Mouse (Mus musculus): ENCODE measurements around the gene Olfr651. TPM values are rescaled to one million over a fixed set of nuclear protein-coding genes. Genes with fewer than 3 reads are reported as not detected.
"Not testable (repeated sequence)": the region's sequence is repeated elsewhere in the genome, so short reads cannot be mapped to it uniquely, and the experiment has no call there.

Gene Olfr651
- total RNA-seq (2015; ENCODE audit: low replicate concordance) = not detected in 2 replicates
- total RNA-seq (2017; ENCODE audit: low replicate concordance) = not detected in 2 replicates

GRCm38 (mm10) chr7:104549833-104550232 is at the start of gene Olfr651:
TSS of gene Olfr651 (plus strand) at chr7:104550133.
- ATAC-seq (replicated peaks; ENCODE audit: low FRiP score, poor library complexity, severe bottlenecking) = no peak

- not testable (repeated sequence) for ATAC-seq (replicated peaks; ENCODE audit: low FRiP score, poor library complexity, severe bottlenecking)
Observed at GRCm38 (mm10) chr7:104501186-104501585, 48.7 kb upstream of the Olfr651 start.

- no peak for ATAC-seq (replicated peaks; ENCODE audit: low FRiP score, poor library complexity, severe bottlenecking)
Observed at GRCm38 (mm10) chr7:104501589-104502371, 48.2 kb upstream of the Olfr651 start.

DNA sequence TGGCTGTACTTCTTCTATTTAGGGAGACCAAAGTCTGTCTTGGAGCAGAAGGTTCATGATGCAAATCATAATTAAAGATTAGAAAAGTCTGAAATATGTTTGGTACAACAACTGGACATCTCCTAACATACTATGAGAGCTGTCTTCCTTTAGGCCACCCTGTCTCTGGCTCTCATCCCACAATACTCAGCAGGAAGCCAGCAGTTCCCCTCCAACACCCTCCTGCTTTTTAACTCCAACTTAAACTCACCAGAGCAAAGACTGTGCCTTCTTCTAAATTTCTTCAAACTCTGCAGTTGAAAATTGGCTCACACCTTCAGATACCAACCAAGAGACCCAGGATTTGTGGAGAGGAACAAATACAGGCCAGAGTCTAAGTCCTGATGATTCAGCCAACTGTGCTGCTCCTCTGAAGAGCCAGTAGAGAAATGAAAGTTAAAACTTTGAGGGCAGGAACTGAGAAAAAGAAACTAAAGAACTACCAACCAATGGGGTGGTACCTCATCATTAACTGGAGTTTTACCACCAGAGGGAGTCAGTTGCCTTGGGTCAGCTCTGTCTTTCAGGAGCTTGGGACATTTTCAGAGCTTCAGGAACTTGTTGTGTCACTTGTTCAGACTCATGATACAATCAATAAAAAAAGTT is 42.4 kb upstream of the Olfr651 start, which contains the start of gene Trim30d:
Gene Trim30d (minus strand): TSS at position 429 of the 645 bp plus-strand sequence.
- peak; percentile 82 for ATAC-seq (replicated peaks; ENCODE audit: low FRiP score, poor library complexity, severe bottlenecking)

- ATAC-seq (replicated peaks; ENCODE audit: low FRiP score, poor library complexity, severe bottlenecking) = no peak
Observed at GRCm38 (mm10) chr7:104552700-104553099, 2.8 kb downstream of the Olfr651 start.

- ATAC-seq (replicated peaks; ENCODE audit: low FRiP score, poor library complexity, severe bottlenecking) = no peak
Observed at GRCm38 (mm10) chr7:104560601-104561000, 10.7 kb downstream of the Olfr651 start, which contains the start of gene Olfr652. TSS of gene Olfr652 (plus strand) at chr7:104560901.

DNA sequence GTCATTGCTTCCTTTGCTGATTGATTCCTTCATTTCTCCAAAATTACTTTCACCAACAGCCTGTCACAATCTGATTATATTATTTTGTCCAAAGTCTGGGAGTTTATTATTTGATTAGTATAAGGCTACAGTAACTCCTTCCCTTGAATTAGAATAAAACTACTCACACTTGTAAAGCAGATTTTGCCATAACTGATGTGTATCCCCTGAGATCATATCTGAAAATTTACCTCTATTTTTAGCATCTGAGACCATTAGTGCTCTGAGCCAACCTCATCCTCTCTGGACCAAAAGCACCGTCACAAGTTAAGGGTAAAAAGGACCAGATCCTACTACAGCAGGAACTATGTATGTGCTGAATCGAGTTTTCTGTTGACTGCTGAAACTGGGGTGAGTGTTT is 27.1 kb downstream of the Olfr651 start, which contains the start of gene Olfr653:
Gene Olfr653 (plus strand): TSS at position 301 of the 400 bp plus-strand sequence.
- ATAC-seq (replicated peaks; ENCODE audit: low FRiP score, poor library complexity, severe bottlenecking) = no peak

- ATAC-seq (replicated peaks; ENCODE audit: low FRiP score, poor library complexity, severe bottlenecking) = no peak
Observed at GRCm38 (mm10) chr7:104580846-104581245, 30.9 kb downstream of the Olfr651 start.

- ATAC-seq (replicated peaks; ENCODE audit: low FRiP score, poor library complexity, severe bottlenecking) = no peak
Observed at GRCm38 (mm10) chr7:104581429-104581828, 31.5 kb downstream of the Olfr651 start.

- ATAC-seq (replicated peaks; ENCODE audit: low FRiP score, poor library complexity, severe bottlenecking) = no peak
Observed at GRCm38 (mm10) chr7:104586725-104587124, 36.8 kb downstream of the Olfr651 start, which contains the start of gene Olfr654. TSS of gene Olfr654 (plus strand) at chr7:104587025.

GRCm38 (mm10) chr7:104588274-104588673 is 38.3 kb downstream of the Olfr651 start:
- ATAC-seq (replicated peaks; ENCODE audit: low FRiP score, poor library complexity, severe bottlenecking) = no peak

DNA sequence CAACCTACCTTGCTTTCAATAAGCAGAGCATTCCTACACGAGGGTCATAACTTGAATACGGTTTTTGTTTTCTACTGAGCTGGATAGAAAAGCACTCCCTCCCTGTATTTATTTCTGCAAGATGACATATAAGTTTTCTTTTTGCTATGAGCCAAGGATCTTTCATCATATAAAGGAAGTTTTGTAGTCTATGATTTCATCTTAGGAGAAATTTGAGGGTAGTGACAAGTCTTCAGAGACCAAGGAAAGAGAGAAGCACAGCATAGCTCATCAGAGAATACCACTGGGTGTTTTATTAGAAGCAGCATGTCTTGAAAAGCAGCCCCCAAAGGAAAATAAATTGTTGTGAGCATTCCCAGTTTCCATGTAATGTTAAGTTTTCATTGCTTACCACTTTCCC is 51.7 kb downstream of the Olfr651 start, which contains the start of gene Olfr655:
Gene Olfr655 (minus strand): TSS at position 101 of the 400 bp plus-strand sequence.
- no peak for ATAC-seq (replicated peaks; ENCODE audit: low FRiP score, poor library complexity, severe bottlenecking)

- ATAC-seq (replicated peaks; ENCODE audit: low FRiP score, poor library complexity, severe bottlenecking) = 0 out of 2 replicates have a peak, but pooled peaks have one; percentile 60
Observed at GRCm38 (mm10) chr7:104603173-104603572, 53.2 kb downstream of the Olfr651 start.

Other genes with a start within 250 kb of the Olfr651 start
- gene Trim12a, start 234.7 kb upstream of the Olfr651 start, total RNA-seq (2015; ENCODE audit: low replicate concordance) = 40.8 and 46.3 TPM in 2 replicates
- 35.4 and 42.4 TPM in 2 replicates for gene Trim12a, start 234.7 kb upstream of the Olfr651 start, total RNA-seq (2017; ENCODE audit: low replicate concordance)
- gene Trim34b, start 220.7 kb upstream of the Olfr651 start, total RNA-seq (2015; ENCODE audit: low replicate concordance) = 2.9 TPM in 1 of 2 replicates, not detected in the other
- not detected in 2 replicates for gene Trim34b, start 220.7 kb upstream of the Olfr651 start, total RNA-seq (2017; ENCODE audit: low replicate concordance)
- 29.7 and 32.9 TPM in 2 replicates for gene Trim12c, start 196.8 kb upstream of the Olfr651 start, total RNA-seq (2015; ENCODE audit: low replicate concordance)
- gene Trim12c, start 196.8 kb upstream of the Olfr651 start, total RNA-seq (2017; ENCODE audit: low replicate concordance) = 58.3 and 59.0 TPM in 2 replicates
- gene Trim30b, start 180.2 kb upstream of the Olfr651 start, total RNA-seq (2015; ENCODE audit: low replicate concordance) = 0.19 and 7.5 TPM in 2 replicates
- gene Trim30b, start 180.2 kb upstream of the Olfr651 start, total RNA-seq (2017; ENCODE audit: low replicate concordance) = 4.9 and 5.0 TPM in 2 replicates
- gene Trim30c, start 149.3 kb upstream of the Olfr651 start, total RNA-seq (2015; ENCODE audit: low replicate concordance) = not detected in 2 replicates
- 0.68 and 1.1 TPM in 2 replicates for gene Trim30c, start 149.3 kb upstream of the Olfr651 start, total RNA-seq (2017; ENCODE audit: low replicate concordance)
- 17.5 and 25.9 TPM in 2 replicates for gene Trim30a, start 84.9 kb upstream of the Olfr651 start, total RNA-seq (2015; ENCODE audit: low replicate concordance)
- 12.5 and 17.6 TPM in 2 replicates for gene Trim30a, start 84.9 kb upstream of the Olfr651 start, total RNA-seq (2017; ENCODE audit: low replicate concordance)
- 7.5 and 10.0 TPM in 2 replicates for gene Trim30d, start 42.3 kb upstream of the Olfr651 start, total RNA-seq (2015; ENCODE audit: low replicate concordance)
- gene Trim30d, start 42.3 kb upstream of the Olfr651 start, total RNA-seq (2017; ENCODE audit: low replicate concordance) = 5.9 and 9.5 TPM in 2 replicates
- not detected in 2 replicates for gene Olfr652, start 10.8 kb downstream of the Olfr651 start, total RNA-seq (2015; ENCODE audit: low replicate concordance)
- gene Olfr652, start 10.8 kb downstream of the Olfr651 start, total RNA-seq (2017; ENCODE audit: low replicate concordance) = 0.70 TPM in 1 of 2 replicates, not detected in the other
- gene Olfr653, start 27.2 kb downstream of the Olfr651 start, total RNA-seq (2015; ENCODE audit: low replicate concordance) = not detected in 2 replicates
- gene Olfr653, start 27.2 kb downstream of the Olfr651 start, total RNA-seq (2017; ENCODE audit: low replicate concordance) = not detected in 2 replicates
- gene Olfr654, start 36.9 kb downstream of the Olfr651 start, total RNA-seq (2015; ENCODE audit: low replicate concordance) = not detected in 2 replicates
- gene Olfr654, start 36.9 kb downstream of the Olfr651 start, total RNA-seq (2017; ENCODE audit: low replicate concordance) = not detected in 2 replicates
- not detected in 2 replicates for gene Olfr655, start 51.6 kb downstream of the Olfr651 start, total RNA-seq (2015; ENCODE audit: low replicate concordance)
- not detected in 2 replicates for gene Olfr655, start 51.6 kb downstream of the Olfr651 start, total RNA-seq (2017; ENCODE audit: low replicate concordance)
- gene Olfr656, start 63.8 kb downstream of the Olfr651 start, total RNA-seq (2015; ENCODE audit: low replicate concordance) = not detected in 2 replicates
- gene Olfr656, start 63.8 kb downstream of the Olfr651 start, total RNA-seq (2017; ENCODE audit: low replicate concordance) = 0.68 TPM in 1 of 2 replicates, not detected in the other
- not detected in 2 replicates for gene Olfr657, start 74.7 kb downstream of the Olfr651 start, total RNA-seq (2015; ENCODE audit: low replicate concordance)
- gene Olfr657, start 74.7 kb downstream of the Olfr651 start, total RNA-seq (2017; ENCODE audit: low replicate concordance) = not detected in 2 replicates
- not detected in 2 replicates for gene Olfr658, start 97.2 kb downstream of the Olfr651 start, total RNA-seq (2015; ENCODE audit: low replicate concordance)
- gene Olfr658, start 97.2 kb downstream of the Olfr651 start, total RNA-seq (2017; ENCODE audit: low replicate concordance) = not detected in 2 replicates
- gene Olfr659, start 116.6 kb downstream of the Olfr651 start, total RNA-seq (2015; ENCODE audit: low replicate concordance) = not detected in 2 replicates
- gene Olfr659, start 116.6 kb downstream of the Olfr651 start, total RNA-seq (2017; ENCODE audit: low replicate concordance) = not detected in 2 replicates
- not detected in 2 replicates for gene Olfr661, start 136.4 kb downstream of the Olfr651 start, total RNA-seq (2015; ENCODE audit: low replicate concordance)
- not detected in 2 replicates for gene Olfr661, start 136.4 kb downstream of the Olfr651 start, total RNA-seq (2017; ENCODE audit: low replicate concordance)
- not detected in 2 replicates for gene Usp17le, start 227.3 kb downstream of the Olfr651 start, total RNA-seq (2015; ENCODE audit: low replicate concordance)
- not detected in 2 replicates for gene Usp17le, start 227.3 kb downstream of the Olfr651 start, total RNA-seq (2017; ENCODE audit: low replicate concordance)